Mouse (Mus musculus) liver, embryonic 16.5 days (tissue): ENCODE results near the gene Gmip. TPM values are rescaled to one million over a fixed set of nuclear protein-coding genes. Genes with fewer than 3 reads are reported as not detected.
A peak's percentile ranks its signal among the peaks of the same experiment; 100 is the strongest.

Experiments
- ATAC-seq: fragments of 200-750 bp; cut with Nextera tagmentation; 2 replicates; pipeline ENCODE4 v1.8.0; 2017; ENCODE audit warnings: low read depth, mild to moderate bottlenecking, moderate number of reproducible peaks, moderate library complexity
- H3K27ac ChIP-seq: fragments of 300-500 bp; sonication (generic); 2 replicates; pipeline ENCODE4 v1.5.1; 2014; ENCODE audit warnings: mild to moderate bottlenecking, low read length
- H3K27me3 ChIP-seq: fragments of 300-500 bp; sonication (generic); 2 replicates; pipeline ENCODE4 v1.6.1; 2014; ENCODE audit warnings: low read depth, low read length, mixed read lengths; ENCODE audit not compliant: control insufficient read depth, insufficient read depth
- H3K36me3 ChIP-seq: fragments of 300-500 bp; sonication (generic); 2 replicates; pipeline ENCODE4 v1.6.1; 2014; ENCODE audit warnings: mild to moderate bottlenecking; ENCODE audit not compliant: control insufficient read depth, insufficient read depth
- H3K4me1 ChIP-seq: fragments of 300-500 bp; sonication (generic); 2 replicates; pipeline ENCODE4 v1.6.1; 2014; ENCODE audit warnings: low read depth, low read length, mixed read lengths; ENCODE audit not compliant: control insufficient read depth
- H3K4me2 ChIP-seq: fragments of 300-500 bp; sonication (generic); 2 replicates; pipeline ENCODE4 v1.6.1; 2014; ENCODE audit warnings: low read depth, low read length, mixed read lengths
- H3K4me3 ChIP-seq: fragments of 300-500 bp; sonication (generic); 2 replicates; pipeline ENCODE4 v1.5.1; 2014; ENCODE audit warnings: low read depth, mild to moderate bottlenecking, low read length
- H3K9ac ChIP-seq: fragments of 300-500 bp; sonication (generic); 2 replicates; pipeline ENCODE4 v1.6.1; 2014; ENCODE audit warnings: low read depth, low read length
- H3K9me3 ChIP-seq: fragments of 300-500 bp; sonication (generic); replicated peaks from 2 replicates; pipeline ENCODE4 v1.6.1; 2016; ENCODE audit warnings: low read length; ENCODE audit not compliant: control insufficient read depth
- WGBS: fragments of 180-500 bp; shearing (Covaris S2); extraction: QIAGEN DNeasy Blood & Tissue Kit; methylation state at CpG from one replicate; pipeline ENCODE4 v1.1.7; 2014; ENCODE audit not compliant: insufficient replicate concordance; 5-methylcytosine and 5-hydroxymethylcytosine counted together
- polyA plus RNA-seq: library from polyadenylated mRNA; unstranded; fragments of >200 nt; fragmentation: Nextera tagmentation; extraction: Ambion mirVana; gene quantifications from 2 replicates; pipeline ENCODE4 v1.2.1, GENCODE M21; 2015

Gmip gene
- 5.0 and 7.0 TPM in 2 replicates for polyA plus RNA-seq

GRCm38 (mm10) chr8:69808094-69808863, at the start of gene Gmip:
TSS of gene Gmip (plus strand) at chr8:69808679.
- Histone ChIP-seq H3K4me1 (peaks cover 9% of the 10 kb centered on the region), H3K4me2 (peak within 1 kb of the TSS; percentile 83), H3K27me3 (no peaks in the 10 kb centered on the region), H3K36me3 (peaks cover 39% of the 10 kb centered on the region), H3K4me3 (peak within 1 kb of the TSS; percentile 62), H3K9ac (peak within 1 kb of the TSS; percentile 65), H3K27ac (0 out of 2 replicates have a peak within 1 kb of the TSS, but pooled peaks have one; percentile 19), H3K9me3 (no peaks in the 10 kb centered on the region)
- ATAC-seq: peak; percentile 77
- 5% methylated on average over 27 of the region's 28 CpGs for WGBS

GRCm38 (mm10) chr8:69761814-69762445, 46.5 kb upstream of the Gmip start:
- no peak for ATAC-seq
- peaks cover 37% of the 10 kb centered on the region for H3K36me3 ChIP-seq
- H3K4me2 ChIP-seq: no peak overlapping the region
- no peaks in the 10 kb centered on the region for H3K9me3 ChIP-seq
- H3K27me3 ChIP-seq: no peaks in the 10 kb centered on the region
- no peak overlapping the region for H3K27ac ChIP-seq
- H3K4me3 ChIP-seq: no peak overlapping the region
- H3K9ac ChIP-seq: no peak overlapping the region
- no peaks in the 10 kb centered on the region for H3K4me1 ChIP-seq
- WGBS: 86% methylated on average over 4 of the region's 4 CpGs

GRCm38 (mm10) chr8:69771221-69771620, 37.3 kb upstream of the Gmip start:
- Histone ChIP-seq H3K4me3 (no peak overlapping the region), H3K4me2 (no peak overlapping the region), H3K9me3 (no peaks in the 10 kb centered on the region; the same call in 1 of the 2 replicates), H3K4me1 (peaks cover 25% of the 10 kb centered on the region), H3K27me3 (no peaks in the 10 kb centered on the region), H3K27ac (no peak overlapping the region), H3K9ac (no peak overlapping the region), H3K36me3 (peaks cover 30% of the 10 kb centered on the region)
- ATAC-seq: no peak
- WGBS: 73% methylated on average over 9 of the region's 9 CpGs

GRCm38 (mm10) chr8:69772106-69772505, 36.4 kb upstream of the Gmip start:
- 75% methylated on average over 2 of the region's 2 CpGs for WGBS
- Histone ChIP-seq H3K9ac (no peak overlapping the region), H3K27me3 (no peaks in the 10 kb centered on the region), H3K9me3 (no peaks in the 10 kb centered on the region; the same call in 1 of the 2 replicates), H3K36me3 (peaks cover 21% of the 10 kb centered on the region), H3K4me2 (no peak overlapping the region), H3K4me3 (no peak overlapping the region), H3K4me1 (peaks cover 25% of the 10 kb centered on the region), H3K27ac (no peak overlapping the region)
- ATAC-seq: no peak

GRCm38 (mm10) chr8:69774503-69775148, 33.9 kb upstream of the Gmip start, which contains the start of gene Gm20422:
TSS of gene Gm20422 (minus strand) at chr8:69774886.
- WGBS: 0% methylated on average over 41 of the region's 41 CpGs
- ATAC-seq: peak; percentile 98
- H3K27ac ChIP-seq: peak within 1 kb of the TSS; percentile 99
- H3K4me1 ChIP-seq: peaks cover 25% of the 10 kb centered on the region
- peak within 1 kb of the TSS; percentile 91 for H3K9ac ChIP-seq
- peak within 1 kb of the TSS; percentile 80 for H3K4me2 ChIP-seq
- H3K36me3 ChIP-seq: no peaks in the 10 kb centered on the region
- peak within 1 kb of the TSS; percentile 81 for H3K4me3 ChIP-seq
- no peaks in the 10 kb centered on the region for H3K9me3 ChIP-seq
- H3K27me3 ChIP-seq: no peaks in the 10 kb centered on the region

GRCm38 (mm10) chr8:69775149-69775534, 33.3 kb upstream of the Gmip start:
- Histone ChIP-seq H3K4me3 (peak overlapping the region; percentile 81), H3K27ac (peak overlapping the region; percentile 99; the same call in 1 of the 2 replicates), H3K9me3 (no peaks in the 10 kb centered on the region), H3K4me1 (peaks cover 25% of the 10 kb centered on the region), H3K36me3 (no peaks in the 10 kb centered on the region), H3K4me2 (peak overlapping the region; percentile 80), H3K27me3 (no peaks in the 10 kb centered on the region), H3K9ac (peak overlapping the region; percentile 24)
- 31% methylated on average over 2 of the region's 2 CpGs for WGBS
- ATAC-seq: no peak

GRCm38 (mm10) chr8:69777111-69777510, 31.4 kb upstream of the Gmip start:
- 68% methylated on average over 8 of the region's 12 CpGs for WGBS
- Histone ChIP-seq H3K27me3 (no peaks in the 10 kb centered on the region), H3K27ac (no peak overlapping the region), H3K36me3 (no peaks in the 10 kb centered on the region), H3K9me3 (no peaks in the 10 kb centered on the region), H3K4me2 (no peak overlapping the region), H3K4me1 (peaks cover 21% of the 10 kb centered on the region), H3K4me3 (no peak overlapping the region), H3K9ac (no peak overlapping the region)
- ATAC-seq: no peak

- no peak overlapping the region for H3K4me2 ChIP-seq
- 34% methylated on average over 5 of the region's 5 CpGs for WGBS
- H3K4me3 ChIP-seq: no peak overlapping the region
- no peak overlapping the region for H3K9ac ChIP-seq
- H3K36me3 ChIP-seq: peaks cover 7% of the 10 kb centered on the region
- H3K27ac ChIP-seq: no peak overlapping the region
- no peaks in the 10 kb centered on the region for H3K27me3 ChIP-seq
- peaks cover 23% of the 10 kb centered on the region for H3K4me1 ChIP-seq
- no peak for ATAC-seq
- H3K9me3 ChIP-seq: no peaks in the 10 kb centered on the region
Observed at GRCm38 (mm10) chr8:69789105-69789504, 19.4 kb upstream of the Gmip start.
